Comparison of ENCODE assay signal across 10 mouse cellular contexts in the genomic region with DNA sequence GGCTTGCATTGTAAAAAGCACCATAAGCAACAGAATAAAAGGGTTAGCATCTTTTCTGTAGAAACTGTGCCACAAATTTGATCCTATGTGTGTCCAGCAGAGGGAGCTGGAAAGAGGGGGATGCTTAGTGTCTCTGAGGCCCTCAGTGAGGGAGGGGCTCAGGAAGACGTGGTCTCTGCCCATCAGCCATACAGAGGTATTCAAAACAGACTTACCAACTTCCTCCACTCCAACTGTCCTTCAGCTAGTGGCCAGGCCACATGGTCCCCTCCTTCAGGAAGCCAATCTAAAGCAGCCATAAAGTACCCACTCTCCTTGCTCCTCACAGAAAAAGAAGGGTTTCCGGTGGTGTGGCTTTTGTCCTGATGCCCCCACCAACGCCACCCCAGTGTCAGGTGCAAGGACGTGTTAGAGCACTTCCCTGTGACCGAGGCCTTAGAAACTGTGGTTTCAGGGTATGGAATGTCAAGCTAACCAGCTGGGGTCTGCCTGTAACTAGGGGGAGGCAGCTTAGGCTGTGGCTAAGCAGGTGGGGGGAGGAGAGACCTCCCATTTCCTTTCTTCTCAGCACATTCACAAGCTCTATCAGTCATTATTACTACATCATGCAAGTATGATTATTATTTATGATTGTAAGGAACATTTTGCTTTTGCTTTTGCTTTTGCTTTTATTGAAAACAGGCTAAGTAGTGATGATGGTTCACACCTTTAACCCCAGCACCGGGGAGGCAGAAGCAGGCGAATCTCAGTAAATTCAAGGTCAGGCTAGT. TPM values are rescaled to one million over a fixed set of nuclear protein-coding genes. Genes with fewer than 3 reads are reported as not detected.
A peak's percentile ranks its signal among the peaks of the same experiment; 100 is the strongest.
DNase-seq lines count a peak whose midpoint lies in the region; ATAC-seq lines count a peak whose summit lies in the region.
"Had no signal": no experiment of that assay in that cellular context is flagged by ENCODE, and none has a peak within 500 bp of the region (broad histone marks: within the 10 kb centered on the region; RNA-seq: fewer than 3 reads in every experiment).

No protein-coding gene starts in this region.

- H3K4me3 ChIP-seq in neural tube, embryonic 11.5 days (ENCODE audit: low read depth, low read length): no peak overlapping the region
- no peak overlapping the region for H3K4me3 ChIP-seq in liver, embryonic 12.5 days
- H3K4me3 ChIP-seq: limb, embryonic 12.5 days; stomach, embryonic 15.5 days had no signal

- H3K4me2 ChIP-seq in neural tube, embryonic 11.5 days (ENCODE audit: low read depth): no peak overlapping the region
- H3K4me2 ChIP-seq in liver, embryonic 12.5 days: no peak overlapping the region
- H3K4me2 ChIP-seq: limb, embryonic 12.5 days; stomach, embryonic 15.5 days had no signal

- peak; percentile 53; the same call in 1 of the 2 replicates for ATAC-seq in neural tube, embryonic 11.5 days (ENCODE audit: insufficient read depth, low FRiP score, low TSS enrichment)
- peak; percentile 54 for ATAC-seq in liver, embryonic 12.5 days

- H3K4me1 ChIP-seq in neural tube, embryonic 11.5 days (ENCODE audit: control insufficient read depth, insufficient read depth, low read length): no peaks in the 10 kb centered on the region
- H3K4me1 ChIP-seq in liver, embryonic 12.5 days: peaks cover 21% of the 10 kb centered on the region
- H3K4me1 ChIP-seq: limb, embryonic 12.5 days; stomach, embryonic 15.5 days had no signal

- no peaks in the 10 kb centered on the region for H3K27me3 ChIP-seq in neural tube, embryonic 11.5 days (ENCODE audit: control insufficient read depth, insufficient read depth, low read length)
- H3K27me3 ChIP-seq in liver, embryonic 12.5 days (replicated peaks): no peaks in the 10 kb centered on the region
- H3K27me3 ChIP-seq: limb, embryonic 12.5 days; stomach, embryonic 15.5 days had no signal

- DNase-seq in embryo, embryonic 10 days (ENCODE audit: low spot score): peak; percentile 42
- no peak for DNase-seq in embryo, embryonic 9.5 days (ENCODE audit: extremely low spot score)
- no peak for DNase-seq in neural tube, embryonic 11.5 days (ENCODE audit: low spot score)
- DNase-seq in neural tube, embryonic 10.5 days (ENCODE audit: extremely low spot score, low spot score): no peak
- peak; percentile 54 for DNase-seq in thymus, postnatal 25 days
- no peak for DNase-seq in gastrocnemius, adult 18-20 months (ENCODE audit: low spot score)
- DNase-seq in heart, adult 11 months: no peak

- H3K27ac ChIP-seq in neural tube, embryonic 11.5 days (ENCODE audit: low read depth, low read length): no peak overlapping the region
- H3K27ac ChIP-seq in liver, embryonic 12.5 days: no peak overlapping the region
- H3K27ac ChIP-seq: limb, embryonic 12.5 days; stomach, embryonic 15.5 days had no signal

- H3K36me3 ChIP-seq in neural tube, embryonic 11.5 days (ENCODE audit: control insufficient read depth, insufficient read depth, low read length): no peaks in the 10 kb centered on the region
- peaks cover 23% of the 10 kb centered on the region for H3K36me3 ChIP-seq in liver, embryonic 12.5 days
- H3K36me3 ChIP-seq: stomach, embryonic 15.5 days had no signal

- no peak overlapping the region for H3K9ac ChIP-seq in neural tube, embryonic 11.5 days (ENCODE audit: low read length)
- H3K9ac ChIP-seq in liver, embryonic 12.5 days: no peak overlapping the region
- H3K9ac ChIP-seq: limb, embryonic 12.5 days; stomach, embryonic 15.5 days had no signal

- 68% methylated on average over 7 of the region's 7 CpGs for WGBS in neural tube, embryonic 11.5 days
- 37% methylated on average over 7 of the region's 7 CpGs for WGBS in liver, embryonic 12.5 days (ENCODE audit: insufficient replicate concordance)

- no peaks in the 10 kb centered on the region for H3K9me3 ChIP-seq in neural tube, embryonic 11.5 days (ENCODE audit: control insufficient read depth, low read length)
- no peaks in the 10 kb centered on the region for H3K9me3 ChIP-seq in liver, embryonic 12.5 days (replicated peaks)
- H3K9me3 ChIP-seq: limb, embryonic 12.5 days; stomach, embryonic 15.5 days had no signal

RNA-seq across cellular contexts. Expression of gene Nxpe3, which starts 7.1 kb away (rescaled TPM):
- 0.77 and 0.89 TPM in 2 replicates for polyA plus RNA-seq in neural tube, embryonic 11.5 days (2014; fragmentation: Nextera tagmentation; extraction: Ambion mirVana)
- 0.57 and 0.71 TPM in 2 replicates for polyA plus RNA-seq in liver, embryonic 12.5 days (2016; fragmentation: Nextera tagmentation; extraction: Ambion mirVana)
- under 1 TPM; 0.25 to 0.38 TPM for total RNA-seq in gastrocnemius, adult 18-20 months (2021)

RNA-seq across cellular contexts. Expression of gene Cep97, which starts 46.7 kb away (rescaled TPM):
- polyA plus RNA-seq in neural tube, embryonic 11.5 days (2014; fragmentation: Nextera tagmentation; extraction: Ambion mirVana): 16.5 and 19.6 TPM in 2 replicates
- polyA plus RNA-seq in liver, embryonic 12.5 days (2016; fragmentation: Nextera tagmentation; extraction: Ambion mirVana): 5.7 and 6.0 TPM in 2 replicates
- total RNA-seq in gastrocnemius, adult 18-20 months (2021): 1 to 10 TPM; 5.9 to 6.4 TPM

RNA-seq across cellular contexts. Expression of gene Nfkbiz, which starts 49.3 kb away (rescaled TPM):
- polyA plus RNA-seq in neural tube, embryonic 11.5 days (2014; fragmentation: Nextera tagmentation; extraction: Ambion mirVana): 2.0 and 2.2 TPM in 2 replicates
- 2.4 and 2.6 TPM in 2 replicates for polyA plus RNA-seq in liver, embryonic 12.5 days (2016; fragmentation: Nextera tagmentation; extraction: Ambion mirVana)
- 1 to 10 TPM in 1 of 2 experiments, under 1 TPM in 1; 0.75 to 1.3 TPM for total RNA-seq in gastrocnemius, adult 18-20 months (2021)

Comparison
In these comparisons a context has a peak if more than half of its experiments do, and no peak if none do; other contexts are left out.
1. DNase-seq: peak in embryo, embryonic 10 days (single experiment) and thymus, postnatal 25 days (single experiment); none in embryo, embryonic 9.5 days (single experiment), neural tube, embryonic 11.5 days (single experiment), neural tube, embryonic 10.5 days (single experiment), gastrocnemius, adult 18-20 months (single experiment) and heart, adult 11 months (single experiment).